Mouse (Mus musculus) kidney, postnatal 10 days (tissue): ENCODE results near the gene Btbd7.

Experiments
- DNase-seq: peaks from one replicate; pipeline ENCODE4 v3.0.0; 2021; ENCODE audit warnings: mixed read lengths

Gene Btbd7

GRCm38 (mm10) chr12:102779452-102779851 lies 98.8 kb downstream of the Btbd7 start:
- DNase-seq: peak; percentile 41

GRCm38 (mm10) chr12:102778151-102778550 lies 100.1 kb downstream of the Btbd7 start:
- no peak for DNase-seq

GRCm38 (mm10) chr12:102776035-102776434 lies 102.2 kb downstream of the Btbd7 start:
- no peak for DNase-seq

DNA sequence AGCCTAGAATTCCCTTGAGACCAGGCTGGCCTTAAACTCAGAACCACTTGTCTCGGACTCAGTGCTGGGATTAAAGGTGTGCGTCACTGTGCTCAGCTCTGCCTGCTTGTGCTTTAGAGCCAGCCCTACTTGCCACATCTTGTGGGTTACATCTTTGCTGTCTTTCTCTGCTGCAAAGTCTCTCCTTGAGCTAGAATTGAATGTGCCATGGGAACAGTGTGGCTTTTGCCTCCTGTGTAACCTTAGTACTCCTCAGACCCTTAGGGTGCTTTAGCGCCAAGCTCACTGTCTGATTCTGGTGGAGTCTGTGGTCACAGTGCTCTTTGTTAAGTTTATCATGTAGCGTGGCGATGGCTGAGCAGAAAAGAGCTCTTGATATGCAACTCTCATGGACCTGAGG lies 105.6 kb downstream of the Btbd7 start:
- no peak for DNase-seq

DNA sequence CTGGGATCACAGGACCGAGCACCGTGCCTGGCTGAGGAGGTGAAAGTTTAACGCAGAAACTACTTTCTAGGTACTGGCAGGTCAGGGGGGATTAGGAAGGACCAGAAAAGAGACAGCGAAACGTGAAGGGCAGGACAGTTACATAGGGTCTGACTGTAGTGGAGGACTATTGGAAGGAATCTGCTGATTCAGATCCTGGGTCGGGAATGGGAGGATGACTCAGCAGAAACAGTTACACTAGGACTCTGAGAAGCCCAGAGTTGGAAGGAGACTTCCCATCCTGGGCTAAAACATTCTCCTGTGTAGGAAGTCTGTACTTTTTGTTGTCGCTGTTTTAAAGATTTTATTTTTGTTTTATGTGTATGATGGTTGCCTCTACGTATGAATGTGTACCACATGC lies 106.7 kb downstream of the Btbd7 start:
- no peak for DNase-seq

GRCm38 (mm10) chr12:102769000-102769399 lies 109.3 kb downstream of the Btbd7 start:
- DNase-seq: peak; percentile 23

GRCm38 (mm10) chr12:102763696-102764095 lies 114.6 kb downstream of the Btbd7 start:
- DNase-seq: no peak

DNA sequence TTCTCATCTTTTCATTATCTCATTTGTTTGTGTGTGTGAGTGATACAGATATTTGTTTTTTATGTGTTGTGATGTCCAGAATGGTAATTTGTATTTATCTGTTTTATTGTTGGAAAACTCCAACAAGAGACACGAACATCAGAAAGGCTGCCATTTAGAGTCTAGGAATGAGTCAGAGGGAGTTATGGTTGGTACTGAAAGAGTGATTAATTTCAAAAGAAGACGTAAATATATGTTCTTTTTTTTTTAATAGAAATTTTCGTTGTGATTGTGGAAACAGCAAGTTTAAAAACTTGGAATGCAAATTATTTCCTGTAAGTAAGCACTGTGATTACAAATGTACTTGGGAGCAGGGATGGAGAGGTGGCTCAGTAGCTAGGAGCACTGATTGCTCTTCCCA lies 116.6 kb downstream of the Btbd7 start:
- DNase-seq: no peak

- DNase-seq: peak; percentile 25
Observed at GRCm38 (mm10) chr12:102758936-102759335, 119.3 kb downstream of the Btbd7 start.

DNA sequence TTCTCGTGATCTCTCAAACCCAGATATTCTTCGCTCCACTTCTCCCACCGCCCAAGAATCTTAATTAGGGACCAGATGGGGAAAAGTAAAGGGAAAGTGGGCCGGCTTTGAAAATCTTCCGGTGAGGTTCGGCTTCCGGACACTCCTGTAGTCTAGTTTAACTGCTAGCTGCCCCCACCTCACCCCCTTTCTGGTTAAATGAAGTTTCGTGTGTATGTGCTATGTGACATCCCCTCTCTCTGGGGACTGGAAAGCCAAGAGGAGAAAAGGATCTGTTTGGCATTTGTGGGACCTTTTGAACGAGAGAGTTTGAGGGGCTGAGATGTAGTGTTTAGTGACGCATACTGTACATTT lies 119.9 kb downstream of the Btbd7 start, which contains the start of gene Gm20604:
Gene Gm20604, minus strand, starts transcription at position 270 of the 354 bp plus-strand sequence.
- no peak for DNase-seq

GRCm38 (mm10) chr12:102757689-102758402 lies 120.4 kb downstream of the Btbd7 start, which contains the start of the genes Gm28051, Gon7 and Ubr7:
TSS of gene Gm28051 (minus strand) at chr12:102757765.
TSS of gene Gon7 (minus strand) at chr12:102757803.
TSS of gene Ubr7 (plus strand) at chr12:102757967.
- peak; percentile 98 for DNase-seq

GRCm38 (mm10) chr12:102757055-102757688 lies 121.1 kb downstream of the Btbd7 start:
- peak; percentile 92 for DNase-seq

DNA sequence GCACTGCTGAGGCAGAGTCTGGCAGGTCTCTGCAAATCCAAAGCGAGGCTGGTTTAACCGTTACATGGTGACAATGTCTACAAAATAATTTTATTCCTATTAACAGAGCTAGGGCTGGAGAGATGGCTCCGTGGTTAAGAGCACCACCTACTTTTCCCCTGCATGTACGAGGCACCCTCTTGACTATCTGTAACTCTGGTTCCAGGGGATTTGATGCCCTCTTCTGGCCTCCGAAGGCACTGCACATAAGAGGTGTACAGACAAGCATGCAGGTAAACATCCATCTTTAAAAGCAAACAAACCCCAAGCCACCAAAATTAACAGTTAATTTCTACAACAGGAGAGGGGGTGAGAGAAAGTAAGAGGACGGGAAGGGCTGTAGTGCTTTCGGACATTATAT lies 122.0 kb downstream of the Btbd7 start:
- DNase-seq: peak; percentile 50

DNA sequence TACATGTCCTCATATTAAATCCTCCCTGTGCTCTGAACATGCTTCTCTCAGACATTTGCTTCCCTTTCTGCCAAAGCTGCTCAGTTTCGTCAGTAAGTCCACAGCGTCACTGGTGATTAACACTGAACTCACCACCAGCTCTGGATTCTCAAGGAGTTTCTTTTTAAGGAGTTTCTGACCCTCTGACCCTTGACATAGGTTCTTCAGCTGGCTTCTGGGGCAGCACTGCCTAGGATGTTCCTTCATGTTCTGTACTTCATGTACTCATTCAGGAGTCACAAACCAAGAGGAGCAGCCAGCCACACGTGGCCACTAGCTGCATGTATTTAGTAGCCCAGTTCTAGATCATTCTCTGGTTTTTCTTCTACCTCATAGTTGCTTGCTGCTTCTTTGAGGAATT lies 130.0 kb downstream of the Btbd7 start:
- no peak for DNase-seq

- no peak for DNase-seq
Observed at GRCm38 (mm10) chr12:102744839-102745238, 133.4 kb downstream of the Btbd7 start.

- DNase-seq: peak; percentile 95
Observed at GRCm38 (mm10) chr12:102743589-102744574, 134.4 kb downstream of the Btbd7 start, which contains the start of the genes Moap1 and Tmem251. TSS of gene Moap1 (minus strand) at chr12:102743661. TSS of gene Tmem251 (plus strand) at chr12:102743762.

GRCm38 (mm10) chr12:102743036-102743588 lies 135.2 kb downstream of the Btbd7 start:
- DNase-seq: no peak

- DNase-seq: no peak
Observed at GRCm38 (mm10) chr12:102742056-102742455, 136.2 kb downstream of the Btbd7 start.

GRCm38 (mm10) chr12:102740285-102740684 lies 138.0 kb downstream of the Btbd7 start:
- no peak for DNase-seq

DNA sequence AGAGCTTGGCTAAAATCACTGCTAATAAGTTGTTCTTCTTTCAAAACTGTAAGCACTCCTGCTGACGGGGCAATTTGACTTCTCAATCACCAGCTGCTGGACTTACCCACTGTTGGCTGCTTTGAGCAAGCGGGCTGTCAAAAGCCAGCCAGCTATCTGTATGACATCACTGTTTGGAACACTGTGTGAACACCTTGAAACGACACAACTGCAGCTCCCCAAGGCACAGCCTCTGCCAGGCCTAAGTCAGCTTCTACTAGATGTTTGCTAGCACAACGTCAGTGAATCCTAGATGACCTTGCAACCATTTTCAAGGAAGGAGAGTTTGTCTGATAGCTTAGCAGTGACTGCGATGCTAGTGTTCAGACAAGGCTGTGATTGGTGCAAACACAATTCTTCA lies 139.2 kb downstream of the Btbd7 start:
- no peak for DNase-seq

DNA sequence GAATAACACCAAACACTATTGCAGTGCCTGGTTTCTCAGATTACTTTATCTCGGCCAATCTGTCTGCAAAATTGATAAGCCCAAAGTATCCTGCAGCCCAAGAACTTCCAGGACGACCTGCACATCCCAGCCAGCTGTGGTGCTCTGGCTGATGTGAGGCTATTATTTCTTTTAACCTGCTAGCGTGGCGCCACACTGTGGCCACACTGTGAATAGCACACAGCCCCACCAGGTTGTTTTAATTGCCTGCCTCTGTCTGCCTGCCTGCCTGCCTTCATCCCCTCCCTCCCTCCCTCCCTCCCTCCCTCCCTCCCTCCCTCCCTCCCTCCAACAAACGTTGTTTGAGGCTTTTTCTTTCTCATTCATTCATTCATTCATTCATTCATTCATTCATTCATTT lies 144.9 kb downstream of the Btbd7 start:
- DNase-seq: peak; percentile 79

DNA sequence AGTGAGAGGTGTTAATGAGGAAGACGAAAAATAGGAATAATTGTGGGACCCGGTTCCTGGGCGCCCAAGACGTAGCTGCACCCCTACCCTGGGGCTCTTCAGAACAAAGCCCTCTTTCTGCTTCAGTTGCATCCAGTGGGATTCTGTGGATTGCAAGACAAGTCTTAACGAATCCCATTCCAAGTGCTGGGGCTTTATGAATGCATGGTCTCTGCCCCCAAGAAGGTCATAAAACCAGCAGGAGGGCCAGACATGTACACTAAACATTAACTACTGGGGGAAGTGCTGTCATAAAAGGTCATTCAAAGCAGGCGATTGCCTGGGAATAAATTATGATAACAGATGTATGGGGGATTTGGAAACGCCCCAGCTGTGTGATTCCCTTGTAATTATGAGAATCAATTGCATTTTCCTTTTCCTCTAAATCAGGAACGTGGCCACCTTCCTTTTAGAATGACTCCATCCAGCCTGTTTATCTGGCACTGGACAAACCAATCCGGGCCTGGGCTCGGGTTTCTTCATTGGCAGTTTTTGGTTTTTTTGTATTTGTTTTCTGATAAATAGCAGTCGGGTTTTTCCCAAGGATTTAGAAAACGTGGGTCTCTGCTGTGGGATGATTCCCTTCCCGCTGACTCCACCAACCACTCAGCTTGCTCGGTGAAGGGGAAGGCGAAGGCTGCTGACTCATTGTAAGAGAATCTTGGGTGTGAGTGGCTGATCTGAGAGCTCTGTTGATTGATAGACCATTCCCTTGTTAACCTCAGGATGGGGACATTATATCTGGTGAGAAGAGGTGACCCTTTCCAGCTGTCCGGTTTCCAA lies 147.3 kb downstream of the Btbd7 start:
- peak; percentile 24 for DNase-seq
